Mouse (Mus musculus) intestine, embryonic 15.5 days (tissue): ENCODE data around the gene Pfkfb1. TPM values are rescaled to one million over a fixed set of nuclear protein-coding genes. Genes with fewer than 3 reads are reported as not detected.

ENCODE experiments used
- ATAC-seq: fragments of 200-750 bp; cut with Nextera tagmentation; 2 replicates; pipeline ENCODE4 v1.8.0; 2017; ENCODE audit warnings: moderate TSS enrichment, moderate library complexity
- H3K27ac ChIP-seq: fragments of 300-500 bp; sonication (generic); 2 replicates; pipeline ENCODE4 v1.5.1; 2015; ENCODE audit warnings: mild to moderate bottlenecking, inconsistent platforms
- H3K27me3 ChIP-seq: fragments of 300-500 bp; sonication (generic); replicated peaks from 2 replicates; pipeline ENCODE4 v1.6.1; 2015; ENCODE audit warnings: inconsistent platforms
- H3K36me3 ChIP-seq: fragments of 300-500 bp; sonication (generic); 2 replicates; pipeline ENCODE4 v1.6.1; 2015; ENCODE audit warnings: inconsistent platforms
- H3K4me1 ChIP-seq: fragments of 300-500 bp; sonication (generic); replicated peaks from 2 replicates; pipeline ENCODE4 v1.6.1; 2015; ENCODE audit warnings: inconsistent platforms
- H3K4me2 ChIP-seq: fragments of 300-500 bp; sonication (generic); replicated peaks from 2 replicates; pipeline ENCODE4 v1.6.1; 2015; ENCODE audit warnings: mild to moderate bottlenecking, inconsistent platforms
- H3K4me3 ChIP-seq: fragments of 300-500 bp; sonication (generic); replicated peaks from 2 replicates; pipeline ENCODE4 v1.5.1; 2015; ENCODE audit warnings: inconsistent platforms
- H3K9ac ChIP-seq: fragments of 300-500 bp; sonication (generic); 2 replicates; pipeline ENCODE4 v1.6.1; 2015; ENCODE audit warnings: inconsistent platforms
- H3K9me3 ChIP-seq: fragments of 300-500 bp; sonication (generic); 2 replicates; pipeline ENCODE4 v1.6.1; 2016; ENCODE audit warnings: inconsistent platforms
- WGBS: fragments of 180-500 bp; shearing (Covaris S2); methylation state at CpG from one replicate; pipeline ENCODE4 v1.1.7; 2015; 5-methylcytosine and 5-hydroxymethylcytosine counted together
- polyA plus RNA-seq: library from polyadenylated mRNA; unstranded; fragments of >200 nt; fragmentation: Nextera tagmentation; extraction: Ambion mirVana; gene quantifications from 2 replicates; pipeline ENCODE4 v1.2.1, GENCODE M21; 2015

Pfkfb1 gene
- polyA plus RNA-seq, 1 experiment from 2014 or later: 7.7 TPM

GRCm38 (mm10) chrX:150594176-150594575, 6.1 kb downstream of the Pfkfb1 start:
- H3K9ac ChIP-seq: no peak overlapping the region
- H3K4me2 ChIP-seq: no peak overlapping the region
- 91% methylated on average over 3 of the region's 3 CpGs for WGBS
- H3K9me3 ChIP-seq: no peaks in the 10 kb centered on the region
- H3K27ac ChIP-seq: no peak overlapping the region
- H3K4me1 ChIP-seq: no peaks in the 10 kb centered on the region
- H3K36me3 ChIP-seq: no peaks in the 10 kb centered on the region
- H3K27me3 ChIP-seq: no peaks in the 10 kb centered on the region
- no peak for ATAC-seq
- no peak overlapping the region for H3K4me3 ChIP-seq

- H3K27ac ChIP-seq: no peak overlapping the region
- 78% methylated on average over 9 of the region's 9 CpGs for WGBS
- H3K4me2 ChIP-seq: no peak overlapping the region
- no peak overlapping the region for H3K9ac ChIP-seq
- H3K36me3 ChIP-seq: no peaks in the 10 kb centered on the region
- H3K9me3 ChIP-seq: no peaks in the 10 kb centered on the region
- no peak for ATAC-seq
- no peaks in the 10 kb centered on the region for H3K27me3 ChIP-seq
- no peak overlapping the region for H3K4me3 ChIP-seq
- H3K4me1 ChIP-seq: no peaks in the 10 kb centered on the region
Measured at GRCm38 (mm10) chrX:150595016-150595760, 7.2 kb downstream of the Pfkfb1 start.

GRCm38 (mm10) chrX:150598882-150599281, 10.9 kb downstream of the Pfkfb1 start:
- no peaks in the 10 kb centered on the region for H3K36me3 ChIP-seq
- no peak overlapping the region for H3K9ac ChIP-seq
- H3K27ac ChIP-seq: no peak overlapping the region
- no peak overlapping the region for H3K4me2 ChIP-seq
- WGBS: 81% methylated on average over 2 of the region's 2 CpGs
- no peak for ATAC-seq
- no peaks in the 10 kb centered on the region for H3K4me1 ChIP-seq
- no peaks in the 10 kb centered on the region for H3K9me3 ChIP-seq
- no peaks in the 10 kb centered on the region for H3K27me3 ChIP-seq
- no peak overlapping the region for H3K4me3 ChIP-seq

- ATAC-seq: no peak
- Histone ChIP-seq H3K27me3 (no peaks in the 10 kb centered on the region), H3K4me3 (no peak overlapping the region), H3K36me3 (no peaks in the 10 kb centered on the region), H3K9me3 (no peaks in the 10 kb centered on the region), H3K4me1 (no peaks in the 10 kb centered on the region), H3K9ac (no peak overlapping the region), H3K27ac (no peak overlapping the region), H3K4me2 (no peak overlapping the region)
- WGBS: 48% methylated on average over 1 of the region's 1 CpGs
Measured at GRCm38 (mm10) chrX:150636421-150636820, 48.4 kb downstream of the Pfkfb1 start.

GRCm38 (mm10) chrX:150656122-150656907, 68.3 kb downstream of the Pfkfb1 start:
- Histone ChIP-seq H3K9me3 (no peaks in the 10 kb centered on the region), H3K4me2 (peak overlapping the region; percentile 53), H3K4me3 (peak overlapping the region; percentile 44), H3K9ac (peak overlapping the region; percentile 30; the same call in 1 of the 2 replicates), H3K27ac (no peak overlapping the region), H3K36me3 (no peaks in the 10 kb centered on the region), H3K27me3 (no peaks in the 10 kb centered on the region), H3K4me1 (no peaks in the 10 kb centered on the region)
- ATAC-seq: peak; percentile 53; the same call in 1 of the 2 replicates
- 43% methylated on average over 24 of the region's 44 CpGs for WGBS

- Histone ChIP-seq H3K36me3 (no peaks in the 10 kb centered on the region), H3K4me2 (peak within 1 kb of the TSS; percentile 53), H3K9me3 (no peaks in the 10 kb centered on the region), H3K27ac (no peak within 1 kb of the TSS), H3K4me1 (no peaks in the 10 kb centered on the region), H3K4me3 (peak within 1 kb of the TSS; percentile 44), H3K27me3 (no peaks in the 10 kb centered on the region), H3K9ac (peak within 1 kb of the TSS; percentile 30)
- ATAC-seq: peak; percentile 86
- WGBS: 24% methylated on average over 37 of the region's 37 CpGs
Measured at GRCm38 (mm10) chrX:150656908-150657796, 69.1 kb downstream of the Pfkfb1 start, which contains the start of gene Tro. TSS of gene Tro (minus strand) at chrX:150657583.

GRCm38 (mm10) chrX:150657797-150658118, 69.7 kb downstream of the Pfkfb1 start:
- no peak overlapping the region for H3K9ac ChIP-seq
- H3K4me3 ChIP-seq: no peak overlapping the region
- no peaks in the 10 kb centered on the region for H3K9me3 ChIP-seq
- ATAC-seq: no peak
- H3K36me3 ChIP-seq: no peaks in the 10 kb centered on the region
- 30% methylated on average over 3 of the region's 3 CpGs for WGBS
- H3K27me3 ChIP-seq: no peaks in the 10 kb centered on the region
- H3K4me2 ChIP-seq: no peak overlapping the region
- H3K4me1 ChIP-seq: no peaks in the 10 kb centered on the region
- no peak overlapping the region for H3K27ac ChIP-seq

GRCm38 (mm10) chrX:150662809-150663208, 74.8 kb downstream of the Pfkfb1 start:
- no peaks in the 10 kb centered on the region for H3K4me1 ChIP-seq
- no peaks in the 10 kb centered on the region for H3K36me3 ChIP-seq
- H3K9ac ChIP-seq: no peak overlapping the region
- WGBS: 38% methylated on average over 4 of the region's 4 CpGs
- H3K27me3 ChIP-seq: no peaks in the 10 kb centered on the region
- no peak overlapping the region for H3K27ac ChIP-seq
- no peak overlapping the region for H3K4me2 ChIP-seq
- H3K9me3 ChIP-seq: no peaks in the 10 kb centered on the region
- no peak overlapping the region for H3K4me3 ChIP-seq
- no peak for ATAC-seq

GRCm38 (mm10) chrX:150677505-150677904, 89.5 kb downstream of the Pfkfb1 start:
- Histone ChIP-seq H3K4me3 (no peak overlapping the region), H3K27ac (no peak overlapping the region), H3K4me1 (no peaks in the 10 kb centered on the region), H3K9me3 (no peaks in the 10 kb centered on the region), H3K27me3 (no peaks in the 10 kb centered on the region), H3K9ac (no peak overlapping the region), H3K4me2 (no peak overlapping the region), H3K36me3 (no peaks in the 10 kb centered on the region)
- ATAC-seq: no peak
- 48% methylated on average over 1 of the region's 1 CpGs for WGBS

Other genes with a start within 250 kb of the Pfkfb1 start
- gene Tmem29, start 129.1 kb upstream of the Pfkfb1 start, polyA plus RNA-seq: 28.4 and 29.9 TPM in 2 replicates
- gene Alas2, start 40.9 kb upstream of the Pfkfb1 start, polyA plus RNA-seq: 66.2 and 67.5 TPM in 2 replicates
- gene Apex2, start 1.6 kb downstream of the Pfkfb1 start, polyA plus RNA-seq: 14.7 and 15.6 TPM in 2 replicates
- 12.5 and 14.2 TPM in 2 replicates for gene Tro, start 69.4 kb downstream of the Pfkfb1 start, polyA plus RNA-seq
- 348 and 377 TPM in 2 replicates for gene Maged2, start 226.1 kb downstream of the Pfkfb1 start, polyA plus RNA-seq